Mouse (Mus musculus): Measurements from ENCODE around the gene Rpusd3. TPM values are rescaled to one million over a fixed set of nuclear protein-coding genes. Genes with fewer than 3 reads are reported as not detected.

Gene Rpusd3
- polyA plus RNA-seq, 1 experiment from 2014 or later, result 21.5 TPM

DNA sequence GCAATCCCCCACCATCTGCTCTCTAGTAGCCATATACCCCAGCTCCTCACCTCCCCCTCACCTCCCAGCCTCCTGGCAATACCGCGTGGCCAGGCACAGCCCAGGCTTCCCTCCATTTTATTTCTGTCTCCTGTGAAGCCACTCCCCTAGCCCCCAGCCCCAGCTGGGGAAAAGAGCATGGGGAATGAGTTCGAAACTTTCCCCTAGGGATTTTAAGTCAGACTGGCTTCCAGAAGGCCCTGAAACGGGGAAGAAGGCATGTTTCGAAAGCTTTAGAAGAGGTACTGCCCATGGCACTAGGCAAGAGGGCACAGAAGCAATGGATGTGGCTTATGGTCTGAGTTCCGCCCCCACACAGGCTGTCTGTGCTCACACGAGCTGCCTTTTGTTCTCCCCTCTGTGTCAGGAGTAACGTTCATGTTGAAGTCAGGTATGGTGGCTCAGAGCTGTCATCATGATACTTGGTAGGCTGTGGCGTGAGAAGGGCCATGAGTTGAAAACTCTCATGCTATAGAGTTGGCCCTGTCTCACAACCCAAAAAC lies 16.6 kb upstream of the Rpusd3 start, which contains the start of gene Cidec:
TSS of gene Cidec (minus strand) at position 97 of the 542 bp plus-strand sequence.
- no peak within 1 kb of the TSS for H3K27ac ChIP-seq (ENCODE audit: low read length)
- no peaks in the 10 kb centered on the region for H3K27me3 ChIP-seq (ENCODE audit: control insufficient read depth, insufficient read depth, low read depth, low read length)
- no peak within 1 kb of the TSS for H3K4me2 ChIP-seq (ENCODE audit: low read depth, low read length)
- no peaks in the 10 kb centered on the region for H3K36me3 ChIP-seq (ENCODE audit: control insufficient read depth, insufficient read depth, low read length)
- H3K9me3 ChIP-seq (ENCODE audit: control insufficient read depth, low read length), result no peaks in the 10 kb centered on the region
- no peak within 1 kb of the TSS for H3K9ac ChIP-seq (ENCODE audit: low read length)
- no peaks in the 10 kb centered on the region for H3K4me1 ChIP-seq (replicated peaks; ENCODE audit: control insufficient read depth, insufficient read depth, low read length)
- ATAC-seq (ENCODE audit: low read depth), result no peak
- WGBS, result 75% methylated on average over 9 of the region's 9 CpGs
- no peak within 1 kb of the TSS for H3K4me3 ChIP-seq (ENCODE audit: low read length)

GRCm38 (mm10) chr6:113434691-113435090 lies 15.6 kb upstream of the Rpusd3 start:
- ATAC-seq (ENCODE audit: low read depth), result no peak
- Histone ChIP-seq H3K9me3 (ENCODE audit: control insufficient read depth, low read length) (no peaks in the 10 kb centered on the region), H3K4me2 (ENCODE audit: low read depth, low read length) (no peak overlapping the region), H3K27ac (ENCODE audit: low read length) (no peak overlapping the region), H3K36me3 (ENCODE audit: control insufficient read depth, insufficient read depth, low read length) (no peaks in the 10 kb centered on the region), H3K4me3 (ENCODE audit: low read length) (no peak overlapping the region), H3K9ac (ENCODE audit: low read length) (no peak overlapping the region), H3K4me1 (replicated peaks; ENCODE audit: control insufficient read depth, insufficient read depth, low read length) (no peaks in the 10 kb centered on the region), H3K27me3 (ENCODE audit: control insufficient read depth, insufficient read depth, low read depth, low read length) (no peaks in the 10 kb centered on the region)
- WGBS, result 66% methylated on average over 7 of the region's 7 CpGs

DNA sequence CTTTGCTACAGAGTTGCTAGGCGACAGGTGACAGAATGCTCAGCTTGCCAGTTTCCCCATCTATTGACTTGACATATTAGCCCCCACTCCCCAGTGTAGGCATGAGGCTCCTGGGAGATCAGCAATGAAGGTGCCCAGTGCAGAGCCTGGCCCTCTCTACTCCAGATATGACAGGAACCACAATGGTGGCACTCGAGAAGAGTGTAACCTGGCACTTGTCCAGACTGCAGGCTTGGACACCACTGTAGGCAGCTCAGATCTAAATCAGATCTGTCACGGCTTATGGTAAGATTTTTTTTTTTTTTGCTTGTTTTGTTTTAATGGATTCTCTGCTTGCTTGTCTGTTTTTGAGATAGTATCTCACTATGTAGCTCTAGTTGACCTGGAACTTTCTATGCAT lies 14.5 kb upstream of the Rpusd3 start:
- no peaks in the 10 kb centered on the region for H3K4me1 ChIP-seq (replicated peaks; ENCODE audit: control insufficient read depth, insufficient read depth, low read length)
- H3K4me2 ChIP-seq (ENCODE audit: low read depth, low read length), result no peak overlapping the region
- no peaks in the 10 kb centered on the region for H3K36me3 ChIP-seq (ENCODE audit: control insufficient read depth, insufficient read depth, low read length)
- H3K27me3 ChIP-seq (ENCODE audit: control insufficient read depth, insufficient read depth, low read depth, low read length), result no peaks in the 10 kb centered on the region
- no peak overlapping the region for H3K9ac ChIP-seq (ENCODE audit: low read length)
- no peak overlapping the region for H3K27ac ChIP-seq (ENCODE audit: low read length)
- WGBS, result 59% methylated on average over 3 of the region's 3 CpGs
- no peak overlapping the region for H3K4me3 ChIP-seq (ENCODE audit: low read length)
- ATAC-seq (ENCODE audit: low read depth), result no peak
- H3K9me3 ChIP-seq (ENCODE audit: control insufficient read depth, low read length), result no peaks in the 10 kb centered on the region

DNA sequence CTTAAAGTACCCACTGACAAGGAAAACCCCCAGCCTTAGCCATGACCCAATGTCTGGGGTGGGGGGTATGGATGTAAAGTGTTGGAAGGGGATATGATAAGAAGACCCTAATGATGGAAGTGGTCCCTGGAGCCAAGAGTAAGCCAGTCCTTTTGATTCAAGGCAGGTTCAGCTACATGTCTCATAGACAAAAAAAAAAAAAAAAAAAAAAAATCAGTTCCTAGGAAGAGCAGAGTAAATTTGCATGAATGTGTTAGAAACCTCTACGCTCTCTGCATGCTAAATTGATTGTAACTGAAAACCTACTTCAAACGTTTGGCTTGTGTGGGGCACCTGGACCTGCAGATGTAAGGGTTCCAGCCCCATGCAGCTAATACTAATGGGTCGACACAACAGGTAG lies 12.7 kb upstream of the Rpusd3 start:
- Histone ChIP-seq H3K9me3 (ENCODE audit: control insufficient read depth, low read length) (no peaks in the 10 kb centered on the region), H3K27me3 (ENCODE audit: control insufficient read depth, insufficient read depth, low read depth, low read length) (no peaks in the 10 kb centered on the region), H3K4me2 (ENCODE audit: low read depth, low read length) (no peak overlapping the region), H3K4me3 (ENCODE audit: low read length) (no peak overlapping the region), H3K27ac (ENCODE audit: low read length) (no peak overlapping the region), H3K36me3 (ENCODE audit: control insufficient read depth, insufficient read depth, low read length) (no peaks in the 10 kb centered on the region), H3K4me1 (replicated peaks; ENCODE audit: control insufficient read depth, insufficient read depth, low read length) (no peaks in the 10 kb centered on the region), H3K9ac (ENCODE audit: low read length) (no peak overlapping the region)
- WGBS, result 54% methylated on average over 3 of the region's 3 CpGs
- ATAC-seq (ENCODE audit: low read depth), result no peak

- Histone ChIP-seq H3K4me2 (ENCODE audit: low read depth, low read length) (no peak overlapping the region), H3K9ac (ENCODE audit: low read length) (no peak overlapping the region), H3K36me3 (ENCODE audit: control insufficient read depth, insufficient read depth, low read length) (no peaks in the 10 kb centered on the region), H3K4me3 (ENCODE audit: low read length) (no peak overlapping the region), H3K27me3 (ENCODE audit: control insufficient read depth, insufficient read depth, low read depth, low read length) (no peaks in the 10 kb centered on the region), H3K27ac (ENCODE audit: low read length) (no peak overlapping the region), H3K9me3 (ENCODE audit: control insufficient read depth, low read length) (no peaks in the 10 kb centered on the region), H3K4me1 (replicated peaks; ENCODE audit: control insufficient read depth, insufficient read depth, low read length) (no peaks in the 10 kb centered on the region)
- ATAC-seq (ENCODE audit: low read depth), result no peak
- WGBS, result 55% methylated on average over 3 of the region's 3 CpGs
These were observed 11.7 kb upstream of the Rpusd3 start for GRCm38 (mm10) chr6:113430846-113431245.

DNA sequence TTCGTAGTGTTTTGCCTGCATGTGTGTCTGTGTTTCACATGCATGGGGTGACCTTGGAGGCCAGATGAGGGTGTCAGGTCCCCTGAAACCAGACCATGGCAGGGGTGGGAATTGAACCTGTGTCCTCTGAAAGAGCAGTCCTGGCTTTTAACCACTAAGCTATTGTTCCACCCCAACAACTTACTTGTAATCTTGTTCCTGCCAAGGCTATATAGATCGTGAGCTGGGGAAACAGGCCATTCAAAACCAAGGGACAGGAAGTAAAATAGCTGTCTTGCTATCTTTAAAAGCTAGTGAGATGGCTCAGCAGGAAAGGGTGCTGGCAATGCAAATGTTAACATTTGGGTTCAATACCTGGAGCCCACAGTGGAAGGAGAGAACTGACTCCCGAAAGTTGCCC lies 10.8 kb upstream of the Rpusd3 start:
- Histone ChIP-seq H3K27me3 (ENCODE audit: control insufficient read depth, insufficient read depth, low read depth, low read length) (no peaks in the 10 kb centered on the region), H3K4me1 (replicated peaks; ENCODE audit: control insufficient read depth, insufficient read depth, low read length) (no peaks in the 10 kb centered on the region), H3K9ac (ENCODE audit: low read length) (no peak overlapping the region), H3K4me2 (ENCODE audit: low read depth, low read length) (no peak overlapping the region), H3K36me3 (ENCODE audit: control insufficient read depth, insufficient read depth, low read length) (no peaks in the 10 kb centered on the region), H3K27ac (ENCODE audit: low read length) (no peak overlapping the region), H3K4me3 (ENCODE audit: low read length) (no peak overlapping the region), H3K9me3 (ENCODE audit: control insufficient read depth, low read length) (no peaks in the 10 kb centered on the region)
- no peak for ATAC-seq (ENCODE audit: low read depth)
- whole genome bisulfite sequencing, result 77% methylated on average over 3 of the region's 3 CpGs

DNA sequence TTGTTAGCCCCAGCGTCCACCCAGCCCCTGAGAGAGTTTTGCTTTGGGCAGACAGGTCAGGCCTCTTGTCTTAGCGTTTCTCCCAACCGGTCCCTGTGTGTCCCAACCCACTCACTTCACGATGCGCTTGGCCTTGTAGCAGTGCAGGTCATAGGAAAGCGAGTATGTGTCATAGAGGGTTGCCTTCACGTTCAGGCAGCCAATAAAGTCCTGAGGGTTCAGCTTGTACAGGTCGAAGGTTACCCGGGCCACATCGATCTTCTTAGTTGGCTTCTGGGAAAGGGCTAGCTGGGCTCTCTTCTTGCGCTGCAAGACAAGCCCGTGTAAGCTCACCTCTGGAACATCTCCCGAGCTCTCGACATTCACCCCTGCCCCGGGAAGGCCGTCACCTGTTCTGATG lies 8.9 kb upstream of the Rpusd3 start:
- Histone ChIP-seq H3K27ac (ENCODE audit: low read length) (no peak overlapping the region), H3K4me2 (ENCODE audit: low read depth, low read length) (no peak overlapping the region), H3K9ac (ENCODE audit: low read length) (no peak overlapping the region), H3K4me3 (ENCODE audit: low read length) (no peak overlapping the region), H3K36me3 (ENCODE audit: control insufficient read depth, insufficient read depth, low read length) (no peaks in the 10 kb centered on the region), H3K4me1 (replicated peaks; ENCODE audit: control insufficient read depth, insufficient read depth, low read length) (no peaks in the 10 kb centered on the region), H3K9me3 (ENCODE audit: control insufficient read depth, low read length) (no peaks in the 10 kb centered on the region), H3K27me3 (ENCODE audit: control insufficient read depth, insufficient read depth, low read depth, low read length) (no peaks in the 10 kb centered on the region)
- ATAC-seq (ENCODE audit: low read depth), result no peak
- WGBS, result 84% methylated on average over 16 of the region's 16 CpGs

DNA sequence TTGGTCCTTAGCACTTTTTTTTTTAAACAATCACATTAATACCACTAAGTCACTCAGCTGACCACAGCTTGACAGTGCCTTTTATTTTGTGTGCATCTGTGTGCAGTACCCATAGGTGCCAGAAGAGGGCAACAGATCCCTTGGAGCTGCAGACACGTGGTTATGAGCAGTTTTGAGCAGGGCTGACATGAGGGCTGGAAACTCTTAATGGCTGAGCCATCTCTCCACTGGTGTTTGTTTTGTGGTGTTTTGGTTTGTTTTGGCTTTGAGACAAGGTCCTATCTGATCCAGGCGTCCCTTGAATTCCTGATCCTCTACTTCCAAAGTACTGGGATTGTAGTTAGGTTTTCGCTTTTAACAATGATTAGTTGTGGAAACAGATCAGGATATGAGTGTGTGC lies 8.3 kb upstream of the Rpusd3 start:
- no peaks in the 10 kb centered on the region for H3K36me3 ChIP-seq (ENCODE audit: control insufficient read depth, insufficient read depth, low read length)
- no peaks in the 10 kb centered on the region for H3K27me3 ChIP-seq (ENCODE audit: control insufficient read depth, insufficient read depth, low read depth, low read length)
- no peak overlapping the region for H3K9ac ChIP-seq (ENCODE audit: low read length)
- ATAC-seq (ENCODE audit: low read depth), result no peak
- no peak overlapping the region for H3K4me2 ChIP-seq (ENCODE audit: low read depth, low read length)
- no peaks in the 10 kb centered on the region for H3K9me3 ChIP-seq (ENCODE audit: control insufficient read depth, low read length)
- 49% methylated on average over 3 of the region's 3 CpGs for WGBS
- no peaks in the 10 kb centered on the region for H3K4me1 ChIP-seq (replicated peaks; ENCODE audit: control insufficient read depth, insufficient read depth, low read length)
- H3K4me3 ChIP-seq (ENCODE audit: low read length), result no peak overlapping the region
- H3K27ac ChIP-seq (ENCODE audit: low read length), result no peak overlapping the region

DNA sequence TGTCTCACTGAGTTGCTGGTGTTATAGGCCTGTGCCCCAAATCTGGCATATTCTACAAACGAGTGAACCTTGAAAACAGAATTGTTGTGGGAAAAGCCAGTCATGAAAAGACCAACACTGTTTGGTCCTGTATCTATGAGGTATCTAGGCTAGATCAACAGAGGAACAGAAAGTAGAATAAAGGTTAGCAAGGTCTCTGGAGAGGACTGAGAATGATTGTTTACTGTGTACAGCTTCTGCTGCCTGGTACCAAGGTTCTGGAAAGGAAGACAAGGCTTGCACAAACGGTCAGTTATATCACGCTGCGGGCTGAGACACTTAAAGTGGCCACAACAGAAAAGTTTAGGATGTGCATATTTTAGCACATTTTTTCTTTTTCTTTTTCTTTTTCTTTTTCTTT lies 7.6 kb upstream of the Rpusd3 start:
- Histone ChIP-seq H3K9me3 (ENCODE audit: control insufficient read depth, low read length) (no peaks in the 10 kb centered on the region), H3K4me3 (ENCODE audit: low read length) (no peak overlapping the region), H3K36me3 (ENCODE audit: control insufficient read depth, insufficient read depth, low read length) (no peaks in the 10 kb centered on the region), H3K27ac (ENCODE audit: low read length) (no peak overlapping the region), H3K9ac (ENCODE audit: low read length) (no peak overlapping the region), H3K27me3 (ENCODE audit: control insufficient read depth, insufficient read depth, low read depth, low read length) (no peaks in the 10 kb centered on the region), H3K4me1 (replicated peaks; ENCODE audit: control insufficient read depth, insufficient read depth, low read length) (no peaks in the 10 kb centered on the region), H3K4me2 (ENCODE audit: low read depth, low read length) (no peak overlapping the region)
- ATAC-seq (ENCODE audit: low read depth), result no peak
- 83% methylated on average over 4 of the region's 4 CpGs for WGBS

DNA sequence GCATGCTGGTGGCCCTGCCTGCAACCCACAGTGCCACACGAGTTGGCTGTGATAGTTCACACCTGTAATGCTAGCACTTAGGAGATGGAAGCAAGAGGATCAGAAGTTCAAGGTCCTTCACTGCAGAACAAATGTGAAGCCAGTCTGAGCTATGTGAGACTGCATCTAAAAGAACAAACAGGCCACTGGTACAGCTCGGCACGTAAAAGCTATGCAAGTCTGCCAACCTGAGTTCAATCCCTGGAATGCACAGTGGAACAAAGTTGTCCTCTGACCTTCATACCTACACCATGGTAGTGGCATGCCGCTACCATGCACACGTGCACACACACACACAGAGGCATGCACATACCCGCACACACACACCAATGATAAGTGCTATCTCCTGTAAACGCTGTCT lies 5.0 kb upstream of the Rpusd3 start:
- Histone ChIP-seq H3K9ac (ENCODE audit: low read length) (no peak overlapping the region), H3K27ac (ENCODE audit: low read length) (no peak overlapping the region), H3K27me3 (ENCODE audit: control insufficient read depth, insufficient read depth, low read depth, low read length) (no peaks in the 10 kb centered on the region), H3K36me3 (ENCODE audit: control insufficient read depth, insufficient read depth, low read length) (no peaks in the 10 kb centered on the region), H3K4me2 (ENCODE audit: low read depth, low read length) (no peak overlapping the region), H3K4me3 (ENCODE audit: low read length) (no peak overlapping the region), H3K4me1 (replicated peaks; ENCODE audit: control insufficient read depth, insufficient read depth, low read length) (peaks cover 4% of the 10 kb centered on the region; the same call in 1 of the 2 replicates), H3K9me3 (ENCODE audit: control insufficient read depth, low read length) (no peaks in the 10 kb centered on the region)
- WGBS, result 80% methylated on average over 7 of the region's 7 CpGs
- no peak for ATAC-seq (ENCODE audit: low read depth)

All from lung, embryonic 16.5 days (tissue).